Mouse (Mus musculus) testis, adult 2 months (tissue): Measurements from ENCODE around the gene Tpi1. TPM values are rescaled to one million over a fixed set of nuclear protein-coding genes. Genes with fewer than 3 reads are reported as not detected.
"Not testable (repeated sequence)": the region's sequence is repeated elsewhere in the genome, so short reads cannot be mapped to it uniquely, and the experiment has no call there.

Experiments used
- H3K27ac ChIP-seq: fragments of 200-500 bp; 2 replicates; pipeline ENCODE4 v1.5.1; 2012; ENCODE audit warnings: low read depth, low read length; ENCODE audit not compliant: control insufficient read depth, insufficient read depth
- H3K27me3 ChIP-seq: fragments of 200-500 bp; 2 replicates; pipeline ENCODE4 v1.6.1; 2012; ENCODE audit warnings: mild to moderate bottlenecking, low read length, moderate library complexity; ENCODE audit not compliant: control insufficient read depth, insufficient read depth
- H3K36me3 ChIP-seq: fragments of 200-500 bp; 2 replicates; pipeline ENCODE4 v1.6.1; 2012; ENCODE audit warnings: mild to moderate bottlenecking, low read length; ENCODE audit not compliant: control insufficient read depth, insufficient read depth
- H3K4me1 ChIP-seq: fragments of 200-500 bp; 2 replicates; pipeline ENCODE4 v1.6.1; 2012; ENCODE audit warnings: low read length; ENCODE audit not compliant: control insufficient read depth, insufficient read depth
- H3K4me3 ChIP-seq: fragments of 200-500 bp; 2 replicates; pipeline ENCODE4 v1.5.1; 2012; ENCODE audit warnings: low read depth, mild to moderate bottlenecking, low read length, moderate library complexity, mixed read lengths; ENCODE audit not compliant: control insufficient read depth
- CTCF ChIP-seq: fragments of 200-500 bp; IDR thresholded peaks from 2 replicates; pipeline ENCODE4 v1.5.1; 2012; ENCODE audit warnings: low read depth, mild to moderate bottlenecking, inconsistent platforms, low read length, moderate library complexity; ENCODE audit not compliant: control insufficient read depth, insufficient read depth, insufficient replicate concordance
- POLR2A ChIP-seq: fragments of 200-500 bp; IDR thresholded peaks from 2 replicates; pipeline ENCODE4 v1.6.1; 2012; ENCODE audit warnings: low read depth, mild to moderate bottlenecking, inconsistent platforms, low read length, moderate library complexity; ENCODE audit not compliant: control insufficient read depth
- polyA plus RNA-seq: library from polyadenylated mRNA; depleted of rRNA; stranded (reverse); fragments of >200 nt; gene quantifications from 2 replicates; pipeline ENCODE4 v1.2.3, GENCODE M21; 2012

Gene Tpi1
- polyA plus RNA-seq, 1 experiment = 473 TPM

DNA sequence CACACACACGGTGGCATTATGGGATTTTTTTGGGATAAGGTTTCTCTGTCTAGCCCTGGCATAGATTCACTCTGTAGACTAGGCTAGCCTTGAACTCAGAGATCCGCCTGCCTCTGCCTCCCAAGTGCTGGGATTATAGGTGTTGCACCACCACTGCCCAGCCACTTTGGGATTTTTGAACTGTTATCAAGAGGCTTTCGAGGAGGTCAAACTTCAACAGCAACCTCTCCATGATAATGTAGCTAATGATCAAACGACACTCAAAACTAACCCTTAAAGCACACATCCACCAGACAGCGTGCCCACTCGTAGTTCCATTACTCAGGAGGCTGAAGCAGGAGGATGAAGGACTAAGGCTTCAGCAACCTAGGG lies 6.1 kb downstream of the Tpi1 start:
- TF ChIP-seq CTCF = no peak
- no peak for TF ChIP-seq POLR2A
- Histone ChIP-seq H3K4me1 (peaks cover 41% of the 10 kb centered on the region), H3K27me3 (no peaks in the 10 kb centered on the region), H3K4me3 (peak overlapping the region; percentile 92), H3K27ac (peak overlapping the region; percentile 87), H3K36me3 (peaks cover 2% of the 10 kb centered on the region; the same call in 1 of the 2 replicates)

- no peak overlapping the region; the same call in 1 of the 2 replicates for H3K27ac ChIP-seq
- peak overlapping the region; percentile 92 for H3K4me3 ChIP-seq
- peaks cover 2% of the 10 kb centered on the region; the same call in 1 of the 2 replicates for H3K36me3 ChIP-seq
- H3K4me1 ChIP-seq = peaks cover 35% of the 10 kb centered on the region
- no peaks in the 10 kb centered on the region for H3K27me3 ChIP-seq
- TF ChIP-seq POLR2A (no peak), CTCF (no peak)
Observed at GRCm38 (mm10) chr6:124807366-124807765, 6.7 kb downstream of the Tpi1 start.

DNA sequence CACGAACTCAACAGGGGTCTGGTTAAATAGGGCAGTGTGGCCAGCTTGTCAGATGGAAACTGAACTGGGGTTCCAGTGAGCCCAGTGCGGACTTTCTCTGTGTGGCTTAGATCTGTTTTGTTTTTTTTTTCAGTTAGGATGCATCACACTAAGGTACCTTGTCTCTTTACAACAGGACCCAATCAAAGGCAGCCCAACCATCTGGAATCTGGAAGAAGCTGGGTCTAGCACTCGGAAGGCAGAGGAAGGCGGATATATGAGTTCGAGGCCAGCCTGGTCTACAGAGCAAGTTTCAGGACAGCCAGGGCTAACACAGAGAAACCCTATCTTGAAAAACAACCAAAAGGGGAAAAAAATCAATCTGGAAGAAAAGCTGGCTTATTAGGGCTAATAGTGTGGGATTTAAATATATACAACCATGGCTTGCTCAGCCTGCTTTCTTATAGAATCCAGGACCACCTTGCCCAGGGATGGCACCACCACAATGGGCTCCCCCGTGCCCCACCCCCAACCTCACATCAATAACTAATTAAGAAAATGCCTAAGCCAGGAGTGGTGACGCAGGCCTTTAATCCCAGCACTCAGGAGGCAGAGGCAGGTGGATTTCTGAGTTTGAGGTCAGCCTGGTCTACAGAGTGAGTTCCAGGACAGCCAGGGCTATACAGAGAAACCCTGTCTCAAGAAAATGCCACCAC lies 7.5 kb downstream of the Tpi1 start:
- TF ChIP-seq CTCF (no peak), POLR2A (no peak)
- Histone ChIP-seq H3K27me3 (no peaks in the 10 kb centered on the region), H3K4me3 (peak overlapping the region; percentile 93), H3K27ac (peak overlapping the region; percentile 82), H3K36me3 (no peaks in the 10 kb centered on the region; the same call in 1 of the 2 replicates), H3K4me1 (peaks cover 29% of the 10 kb centered on the region)

- peaks cover 29% of the 10 kb centered on the region for H3K4me1 ChIP-seq
- no peak for TF ChIP-seq CTCF
- TF ChIP-seq POLR2A = peak; percentile 95
- no peaks in the 10 kb centered on the region for H3K27me3 ChIP-seq
- peak overlapping the region; percentile 97 for H3K27ac ChIP-seq
- peak overlapping the region; percentile 93 for H3K4me3 ChIP-seq
- no peaks in the 10 kb centered on the region; the same call in 1 of the 2 replicates for H3K36me3 ChIP-seq
Observed at GRCm38 (mm10) chr6:124805341-124806321, 8.5 kb downstream of the Tpi1 start.

- H3K4me3 ChIP-seq = peak overlapping the region; percentile 93
- no peak overlapping the region for H3K27ac ChIP-seq
- peaks cover 22% of the 10 kb centered on the region for H3K4me1 ChIP-seq
- no peaks in the 10 kb centered on the region; the same call in 1 of the 2 replicates for H3K36me3 ChIP-seq
- no peaks in the 10 kb centered on the region for H3K27me3 ChIP-seq
- TF ChIP-seq CTCF = no peak
- no peak for TF ChIP-seq POLR2A
Observed at GRCm38 (mm10) chr6:124804341-124804740, 9.8 kb downstream of the Tpi1 start.

- H3K27me3 ChIP-seq, H3K27ac ChIP-seq, H3K4me3 ChIP-seq, H3K36me3 ChIP-seq: not testable (repeated sequence)
- peaks cover 16% of the 10 kb centered on the region for H3K4me1 ChIP-seq
Observed at GRCm38 (mm10) chr6:124803691-124804090, 10.4 kb downstream of the Tpi1 start.

DNA sequence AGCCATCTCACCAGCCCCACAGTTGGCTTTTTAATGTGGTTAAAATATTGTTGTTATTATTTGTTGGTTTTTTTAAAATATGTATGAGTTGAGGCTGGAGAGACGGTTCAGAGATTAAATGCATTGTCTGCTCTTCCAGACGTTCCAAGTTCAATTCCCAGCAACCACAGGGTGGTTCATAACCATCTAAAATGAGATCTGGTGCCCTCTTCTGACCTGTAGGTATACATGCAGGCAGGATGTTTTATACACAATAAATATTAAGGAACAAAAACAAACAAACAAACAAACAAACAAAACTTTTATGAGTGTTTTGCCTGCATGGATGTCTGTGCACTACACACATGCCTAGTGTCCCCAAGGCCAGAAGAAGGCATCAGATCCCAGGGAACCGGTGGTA lies 11.0 kb downstream of the Tpi1 start:
- TF ChIP-seq POLR2A = no peak
- no peak for TF ChIP-seq CTCF
- H3K4me1 ChIP-seq = peaks cover 11% of the 10 kb centered on the region
- no peaks in the 10 kb centered on the region for H3K36me3 ChIP-seq
- no peaks in the 10 kb centered on the region for H3K27me3 ChIP-seq
- H3K4me3 ChIP-seq = no peak overlapping the region
- no peak overlapping the region for H3K27ac ChIP-seq

- H3K36me3 ChIP-seq, H3K27me3 ChIP-seq, H3K27ac ChIP-seq, H3K4me3 ChIP-seq: not testable (repeated sequence)
- H3K4me1 ChIP-seq = peaks cover 11% of the 10 kb centered on the region
Observed at GRCm38 (mm10) chr6:124802400-124802799, 11.7 kb downstream of the Tpi1 start.
